Mouse (Mus musculus) naive thymus-derived CD4-positive, alpha-beta T cell, adult 2 months (primary cell): ENCODE measurements around the gene Olfr193.
"Not testable (repeated sequence)": the region's sequence is repeated elsewhere in the genome, so short reads cannot be mapped to it uniquely, and the experiment has no call there.

Experiments used
- DNase-seq: peaks from one replicate; pipeline ENCODE4 v3.0.0-alpha.2; 2011; ENCODE audit warnings: low read depth

Olfr193 gene

GRCm38 (mm10) chr16:59111781-59112180 is at the start of gene Olfr193:
Olfr193 (minus strand) TSS chr16:59111881.
- no peak for DNase-seq

GRCm38 (mm10) chr16:59151996-59152395 is 40.3 kb upstream of the Olfr193 start:
- no peak for DNase-seq

- DNase-seq: no peak
These were observed 35.1 kb upstream of the Olfr193 start, which contains the start of gene Olfr195 for GRCm38 (mm10) chr16:59146746-59147145. Olfr195 (plus strand) TSS chr16:59147046.

- no peak for DNase-seq
These were observed 29.4 kb upstream of the Olfr193 start for GRCm38 (mm10) chr16:59141105-59141504.

- DNase-seq: no peak
These were observed 19.1 kb upstream of the Olfr193 start for GRCm38 (mm10) chr16:59130740-59131139.

- DNase-seq: no peak
These were observed 9.3 kb upstream of the Olfr193 start, which contains the start of gene Olfr194 for GRCm38 (mm10) chr16:59120969-59121368. Olfr194 (minus strand) TSS chr16:59121069.

- not testable (repeated sequence) for DNase-seq
These were observed 3.2 kb downstream of the Olfr193 start for GRCm38 (mm10) chr16:59108522-59108921.

GRCm38 (mm10) chr16:59105312-59105711 is 6.4 kb downstream of the Olfr193 start:
- no peak for DNase-seq

- DNase-seq: not testable (repeated sequence)
These were observed 22.0 kb downstream of the Olfr193 start, which contains the start of gene Olfr191 for GRCm38 (mm10) chr16:59089722-59090121. Olfr191 (minus strand) TSS chr16:59089822.

- DNase-seq: not testable (repeated sequence)
These were observed 30.6 kb downstream of the Olfr193 start for GRCm38 (mm10) chr16:59081113-59081512.

GRCm38 (mm10) chr16:59077905-59078304 is 33.8 kb downstream of the Olfr193 start, which contains the start of gene Olfr190:
Olfr190 (minus strand) TSS chr16:59078005.
- DNase-seq: no peak

- no peak for DNase-seq
These were observed 38.2 kb downstream of the Olfr193 start for GRCm38 (mm10) chr16:59073520-59073919.

GRCm38 (mm10) chr16:59071755-59072154 is 39.9 kb downstream of the Olfr193 start:
- no peak for DNase-seq

- not testable (repeated sequence) for DNase-seq
These were observed 49.3 kb downstream of the Olfr193 start for GRCm38 (mm10) chr16:59062411-59062810.
